Mouse (Mus musculus) ovary, postnatal 36 days (tissue): ENCODE measurements at regions not wholly inside any gene's neighbourhood (a gene's known extent, or its start where the extent isn't known, plus 50 kb on each side); places are given as distances from the start of the nearest gene placed in this dataset.

Experiments
- DNase-seq: peaks from one replicate; pipeline ENCODE4 v3.0.0; 2022; ENCODE audit warnings: low spot score, mixed read lengths

- no peak for DNase-seq
Measured at GRCm38 (mm10) chr14:47857731-47858556, 209.7 kb downstream of the Ktn1 start.

- no peak for DNase-seq
Measured at GRCm38 (mm10) chr14:47862556-47862955, 214.3 kb downstream of the Ktn1 start.

GRCm38 (mm10) chr14:47863067-47863466 lies 214.8 kb downstream of the Ktn1 start:
- no peak for DNase-seq

- no peak for DNase-seq
Measured at GRCm38 (mm10) chr14:47863701-47864100, 215.5 kb downstream of the Ktn1 start.

- DNase-seq = no peak
Measured at GRCm38 (mm10) chr14:47867017-47867416, 218.8 kb downstream of the Ktn1 start.

- no peak for DNase-seq
Measured at GRCm38 (mm10) chr14:47868258-47868780, 220.1 kb downstream of the Ktn1 start.

GRCm38 (mm10) chr14:47876585-47876984 lies 228.3 kb downstream of the Ktn1 start:
- no peak for DNase-seq

- DNase-seq = no peak
Measured at GRCm38 (mm10) chr14:47877167-47877566, 228.9 kb downstream of the Ktn1 start.

- DNase-seq = no peak
Measured at GRCm38 (mm10) chr14:47877771-47878443, 229.7 kb downstream of the Ktn1 start.

- no peak for DNase-seq
Measured at GRCm38 (mm10) chr14:47885326-47885725, 235.3 kb upstream of the Peli2 start.

GRCm38 (mm10) chr14:47890251-47891198 lies 230.1 kb upstream of the Peli2 start:
- no peak for DNase-seq

GRCm38 (mm10) chr14:47896581-47896980 lies 224.0 kb upstream of the Peli2 start:
- no peak for DNase-seq

- DNase-seq = no peak
Measured at GRCm38 (mm10) chr14:47897907-47898530, 222.6 kb upstream of the Peli2 start.

- DNase-seq = no peak
Measured at GRCm38 (mm10) chr14:47898605-47899004, 222.0 kb upstream of the Peli2 start.

GRCm38 (mm10) chr14:47905334-47905733 lies 215.3 kb upstream of the Peli2 start:
- DNase-seq = no peak

- no peak for DNase-seq
Measured at GRCm38 (mm10) chr14:47909129-47909528, 211.5 kb upstream of the Peli2 start.

- no peak for DNase-seq
Measured at GRCm38 (mm10) chr14:47910741-47911295, 209.8 kb upstream of the Peli2 start.

GRCm38 (mm10) chr14:47911546-47912545 lies 208.8 kb upstream of the Peli2 start:
- no peak for DNase-seq

GRCm38 (mm10) chr14:47915621-47916020 lies 205.0 kb upstream of the Peli2 start:
- DNase-seq = no peak
